Mouse (Mus musculus) liver, adult 2 months (tissue): ENCODE data around the gene Slc25a34. TPM values are rescaled to one million over a fixed set of nuclear protein-coding genes. Genes with fewer than 3 reads are reported as not detected.

Source experiments
- DNase-seq: peaks from one replicate; pipeline ENCODE4 v3.0.0-alpha.2; 2011; ENCODE audit warnings: low read depth, low spot score; ENCODE audit errors: extremely low read depth
- H3K27ac ChIP-seq: fragments of 200-500 bp; replicated peaks from 2 replicates; pipeline ENCODE4 v1.5.1; 2012; ENCODE audit warnings: low read depth, mild to moderate bottlenecking, control low read depth, inconsistent platforms, low read length; ENCODE audit not compliant: insufficient read depth
- H3K27me3 ChIP-seq: fragments of 200-500 bp; 2 replicates; pipeline ENCODE4 v1.6.1; 2012; ENCODE audit warnings: mild to moderate bottlenecking, moderate library complexity, low read length, inconsistent platforms; ENCODE audit not compliant: control insufficient read depth, insufficient read depth
- H3K36me3 ChIP-seq: fragments of 200-500 bp; 2 replicates; pipeline ENCODE4 v1.6.1; 2012; ENCODE audit warnings: low read length, inconsistent platforms; ENCODE audit not compliant: control insufficient read depth, insufficient read depth
- H3K4me1 ChIP-seq: fragments of 200-500 bp; 2 replicates; pipeline ENCODE4 v1.6.1; 2011; ENCODE audit warnings: low read length; ENCODE audit not compliant: control insufficient read depth, insufficient read depth
- H3K4me3 ChIP-seq: fragments of 200-500 bp; 2 replicates; pipeline ENCODE4 v1.5.1; 2011; ENCODE audit warnings: low read depth, mild to moderate bottlenecking, control low read depth, low read length, moderate library complexity; ENCODE audit not compliant: insufficient read depth
- H3K79me2 ChIP-seq: fragments of 200-500 bp; 2 replicates; pipeline ENCODE4 v1.6.1; 2012; ENCODE audit warnings: inconsistent platforms, mild to moderate bottlenecking, low read length, moderate library complexity; ENCODE audit not compliant: control insufficient read depth, insufficient read depth
- H3K9ac ChIP-seq: fragments of 200-500 bp; 2 replicates; pipeline ENCODE4 v1.6.1; 2012; ENCODE audit warnings: low read depth, mild to moderate bottlenecking, control low read depth, inconsistent platforms, low read length
- CTCF ChIP-seq: fragments of 200-500 bp; IDR thresholded peaks from 2 replicates; pipeline ENCODE4 v1.5.1; 2011; ENCODE audit warnings: low read depth, low read length, control low read depth
- POLR2A ChIP-seq: fragments of 200-500 bp; IDR thresholded peaks from 2 replicates; pipeline ENCODE4 v1.6.1; 2011; ENCODE audit warnings: low read length, control low read depth; ENCODE audit not compliant: insufficient read depth; ENCODE audit errors: extremely low read depth
- WGBS: fragments of 180-500 bp; shearing (Covaris S2); methylation state at CpG from one replicate; pipeline ENCODE4 v1.1.7; 2018; 5-methylcytosine and 5-hydroxymethylcytosine counted together
- polyA plus RNA-seq: library from polyadenylated mRNA; depleted of rRNA; stranded (reverse); fragments of >200 nt; gene quantifications from 2 replicates; pipeline ENCODE4 v1.2.3, GENCODE M21; 2012
- total RNA-seq: library from RNA; depleted of rRNA; stranded (reverse); fragments of >200 nt; gene quantifications from 2 replicates; pipeline ENCODE4 v1.2.3, GENCODE M21; 2014

Slc25a34 gene
- total and polyA plus RNA-seq, 2 experiments = 5.1 to 10.2 TPM

DNA sequence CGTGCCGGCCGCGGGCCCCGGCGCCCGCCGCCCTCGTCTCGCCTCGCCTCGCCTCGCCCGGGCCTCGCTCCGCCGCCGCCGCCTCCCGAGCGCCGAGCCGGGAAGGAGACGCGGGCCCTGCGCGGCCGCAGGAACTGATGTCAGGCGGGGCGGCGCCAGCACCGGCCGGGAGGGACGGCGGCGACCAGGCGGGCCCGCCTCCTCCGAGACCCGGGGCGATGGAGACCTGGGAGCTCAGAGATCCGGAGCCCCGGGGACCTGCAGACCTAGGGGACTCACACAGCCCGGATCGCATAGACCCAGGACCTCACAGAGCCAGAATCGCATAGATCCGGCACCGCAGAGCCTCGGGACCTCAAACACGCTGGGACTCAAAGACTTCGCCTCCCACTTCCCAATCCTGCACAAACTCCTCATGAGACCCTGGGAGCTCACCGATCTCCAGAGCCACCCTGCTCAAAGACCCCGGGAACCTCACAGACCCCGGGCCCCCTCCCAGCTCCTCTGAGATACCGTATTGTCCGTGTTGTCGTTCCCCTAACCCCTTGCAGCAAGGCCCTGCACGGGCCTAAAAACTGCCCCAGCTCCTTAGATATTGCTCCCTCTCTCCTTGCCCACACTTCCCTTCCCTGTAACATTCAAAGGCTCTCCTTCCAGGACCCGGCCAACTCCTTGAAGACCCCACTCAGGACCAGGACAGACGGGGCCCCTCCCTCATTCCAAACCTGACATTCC, 40.6 kb upstream of the Slc25a34 start:
- Histone ChIP-seq H3K27ac (0 out of 2 replicates have a peak overlapping the region, but pooled peaks have one; percentile 7), H3K79me2 (no peaks in the 10 kb centered on the region; the same call in 1 of the 2 replicates), H3K4me1 (peaks cover 10% of the 10 kb centered on the region), H3K27me3 (no peaks in the 10 kb centered on the region), H3K4me3 (peak overlapping the region; percentile 60), H3K36me3 (no peaks in the 10 kb centered on the region), H3K9ac (peak overlapping the region; percentile 57)
- no peak for TF ChIP-seq CTCF
- TF ChIP-seq POLR2A = 0 out of 2 replicates have a peak, but pooled peaks have one; percentile 14
- 3% methylated on average over 47 of the region's 60 CpGs for WGBS
- no peak for DNase-seq

DNA sequence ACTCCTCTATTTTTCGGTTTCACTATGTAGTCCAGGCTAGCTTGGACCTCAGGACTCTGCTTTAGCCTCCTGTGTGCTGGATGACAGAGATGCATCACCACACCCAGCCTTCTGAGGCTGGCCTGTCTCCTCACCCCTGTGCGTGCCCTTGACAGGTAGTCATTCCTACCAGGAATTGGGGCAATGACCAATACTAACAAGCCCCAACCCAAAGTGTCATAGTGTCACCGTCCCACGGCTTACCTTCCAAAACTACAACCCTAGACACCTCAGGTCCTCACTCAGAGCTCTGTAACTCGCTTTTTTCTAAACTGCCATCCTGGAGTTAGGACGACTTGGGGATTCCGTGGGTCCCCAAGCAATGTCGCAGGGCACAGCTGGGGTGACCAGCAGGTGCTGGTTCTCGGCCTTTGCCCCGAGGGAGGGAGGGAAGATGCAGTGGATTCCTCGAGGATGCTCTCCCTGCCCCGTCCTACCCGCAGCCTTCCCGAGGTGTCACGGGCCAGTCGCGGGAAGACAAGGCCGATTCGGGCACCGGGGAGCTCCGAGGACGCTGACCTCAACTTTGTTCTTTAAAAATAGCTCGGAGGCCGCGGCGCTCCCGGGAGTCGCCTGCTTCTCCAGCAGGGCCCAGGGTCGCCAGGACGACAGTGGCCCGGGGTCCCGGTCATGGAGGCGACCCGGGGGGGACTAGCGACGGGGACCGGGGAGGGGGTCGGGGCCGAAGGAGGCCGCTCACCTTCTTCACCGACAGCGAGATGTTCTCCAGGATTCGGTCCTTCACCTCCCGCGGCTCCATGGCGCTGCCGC, 39.7 kb upstream of the Slc25a34 start:
- peak overlapping the region; percentile 39; the same call in 1 of the 2 replicates for H3K27ac ChIP-seq
- no peaks in the 10 kb centered on the region for H3K36me3 ChIP-seq
- WGBS = 1% methylated on average over 47 of the region's 47 CpGs
- no peaks in the 10 kb centered on the region for H3K27me3 ChIP-seq
- no peak for DNase-seq
- H3K9ac ChIP-seq = peak overlapping the region; percentile 57
- peaks cover 6% of the 10 kb centered on the region; the same call in 1 of the 2 replicates for H3K79me2 ChIP-seq
- no peak for TF ChIP-seq CTCF
- peaks cover 10% of the 10 kb centered on the region for H3K4me1 ChIP-seq
- H3K4me3 ChIP-seq = peak overlapping the region; percentile 60

DNA sequence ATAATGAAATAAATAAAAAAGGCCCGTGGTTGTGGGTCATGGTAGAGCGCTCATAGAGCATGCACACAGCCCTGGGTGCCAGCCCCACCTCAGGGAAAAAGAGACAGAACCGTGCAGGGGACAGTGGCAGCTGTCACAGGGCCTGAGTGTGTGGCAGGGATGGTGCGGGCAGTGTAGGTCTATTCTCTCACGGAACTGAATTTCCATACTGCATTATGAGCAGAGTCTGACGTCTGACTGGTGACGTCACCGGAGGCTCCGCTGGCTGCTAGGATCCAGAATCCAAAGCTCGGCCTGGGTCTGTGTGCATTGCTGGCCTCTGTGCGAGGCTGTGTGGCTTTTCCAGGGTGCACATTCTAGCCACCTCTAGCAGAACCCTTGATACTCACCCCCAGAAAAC, 37.3 kb upstream of the Slc25a34 start:
- H3K36me3 ChIP-seq = no peaks in the 10 kb centered on the region
- no peaks in the 10 kb centered on the region for H3K27me3 ChIP-seq
- no peak for DNase-seq
- H3K9ac ChIP-seq = no peak overlapping the region
- TF ChIP-seq POLR2A (no peak), CTCF (no peak)
- H3K27ac ChIP-seq = no peak overlapping the region
- H3K4me3 ChIP-seq = no peak overlapping the region
- 99% methylated on average over 11 of the region's 11 CpGs for WGBS
- H3K4me1 ChIP-seq = peaks cover 20% of the 10 kb centered on the region
- H3K79me2 ChIP-seq = peaks cover 13% of the 10 kb centered on the region; the same call in 1 of the 2 replicates

DNA sequence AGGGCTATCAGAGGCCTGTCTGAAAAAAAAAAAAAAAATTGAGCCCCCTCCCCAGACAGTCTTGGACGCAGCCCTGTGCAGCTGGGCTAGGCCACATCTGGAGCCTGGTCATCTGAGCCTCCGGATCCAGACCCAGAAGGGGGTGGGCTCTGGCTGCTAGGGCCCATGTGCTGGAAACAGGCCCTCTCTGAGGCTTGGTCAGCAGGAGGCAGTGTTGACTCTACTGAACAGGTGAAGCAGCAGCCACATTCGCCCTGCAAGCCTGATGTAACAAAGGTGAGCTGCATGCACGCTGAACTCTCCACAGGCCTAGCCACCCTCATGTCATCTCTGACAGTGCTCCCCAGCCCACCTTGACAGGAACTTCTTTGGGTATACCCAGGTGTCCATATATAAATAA, 36.1 kb upstream of the Slc25a34 start:
- peaks cover 20% of the 10 kb centered on the region for H3K4me1 ChIP-seq
- H3K4me3 ChIP-seq = no peak overlapping the region
- DNase-seq = no peak

DNA sequence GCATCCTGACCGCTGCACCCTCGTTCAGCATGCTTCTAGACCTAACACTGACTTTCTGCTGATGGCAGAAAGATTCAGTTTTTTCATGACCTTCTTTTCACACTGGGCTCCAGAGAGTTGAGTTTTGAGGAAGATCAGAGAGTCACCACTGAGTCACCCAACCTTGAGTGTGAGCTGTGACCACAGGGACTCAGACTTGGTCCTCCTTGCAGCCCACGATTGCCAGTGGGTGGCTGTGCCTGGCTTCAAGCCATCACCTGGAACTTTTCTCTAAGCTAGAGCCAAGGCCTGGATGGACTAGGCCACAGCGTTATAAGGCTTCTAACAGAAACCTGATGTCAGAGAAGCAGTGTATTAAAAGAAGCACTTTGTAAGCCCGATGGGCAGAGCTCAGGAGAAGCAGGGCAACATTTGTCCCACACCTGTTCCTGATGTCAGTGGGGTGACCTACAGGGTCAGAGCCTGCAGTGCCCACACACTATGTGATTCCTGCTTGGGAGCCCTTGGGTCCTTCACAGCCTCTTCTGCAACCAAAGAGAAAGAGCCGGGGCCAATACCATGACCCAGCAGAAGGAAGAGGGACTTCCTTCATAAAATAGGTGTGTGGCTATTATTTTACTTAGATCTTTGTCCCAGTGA, 35.3 kb upstream of the Slc25a34 start:
- no peak overlapping the region for H3K4me3 ChIP-seq

More for the DNA sequence above, 36.1 kb upstream of the Slc25a34 start:
- Histone ChIP-seq H3K9ac (no peak overlapping the region), H3K27me3 (no peaks in the 10 kb centered on the region), H3K27ac (no peak overlapping the region), H3K79me2 (peaks cover 13% of the 10 kb centered on the region; the same call in 1 of the 2 replicates), H3K36me3 (no peaks in the 10 kb centered on the region)
- TF ChIP-seq POLR2A (no peak), CTCF (peak; percentile 41)
- WGBS = 85% methylated on average over 4 of the region's 4 CpGs

More for the DNA sequence above, 35.3 kb upstream of the Slc25a34 start:
- Histone ChIP-seq H3K9ac (no peak overlapping the region), H3K36me3 (no peaks in the 10 kb centered on the region), H3K27me3 (no peaks in the 10 kb centered on the region), H3K4me1 (peaks cover 17% of the 10 kb centered on the region), H3K79me2 (peaks cover 15% of the 10 kb centered on the region; the same call in 1 of the 2 replicates), H3K27ac (no peak overlapping the region)
- WGBS = 78% methylated on average over 6 of the region's 6 CpGs
- TF ChIP-seq CTCF (no peak), POLR2A (no peak)
- no peak for DNase-seq
